22 mouse cellular contexts compared by ENCODE assay signal in the genomic region with DNA sequence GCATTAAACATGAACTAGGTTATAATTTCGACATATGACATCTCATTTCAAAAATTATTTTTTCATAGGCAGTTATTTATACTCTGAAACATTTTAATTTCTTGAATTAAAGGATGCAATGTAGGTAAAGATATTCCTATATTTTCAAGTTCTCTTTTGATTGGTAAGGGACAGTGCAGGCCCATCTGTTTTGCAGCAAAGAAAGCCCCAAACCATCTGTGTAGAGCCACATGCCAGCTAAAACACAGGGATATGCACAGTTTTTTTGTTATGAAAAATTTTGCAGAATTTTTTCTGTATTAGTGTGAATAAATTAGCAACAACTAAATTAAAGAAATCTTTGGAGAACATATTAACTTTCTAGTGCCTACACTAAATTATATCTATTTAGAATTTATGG.
DNase-seq lines count a peak whose midpoint lies in the region; ATAC-seq lines count a peak whose summit lies in the region.
"Had no signal": no experiment of that assay in that cellular context is flagged by ENCODE, and none has a peak within 500 bp of the region (broad histone marks: within the 10 kb centered on the region; RNA-seq: fewer than 3 reads in every experiment).

No protein-coding gene starts in this region.

- H3K9me3 ChIP-seq in forebrain, embryonic 14.5 days (replicated peaks; ENCODE audit: control insufficient read depth, low read length): no peaks in the 10 kb centered on the region
- H3K9me3 ChIP-seq in forebrain, embryonic 10.5 days: no peaks in the 10 kb centered on the region
- no peaks in the 10 kb centered on the region for H3K9me3 ChIP-seq in heart, embryonic 11.5 days (replicated peaks; ENCODE audit: control insufficient read depth, low read length)
- H3K9me3 ChIP-seq: embryonic facial prominence, embryonic 13.5 days; heart, embryonic 15.5 days; hindbrain, embryonic 15.5 days; limb, embryonic 12.5 days; liver, embryonic 12.5 days; midbrain, embryonic 15.5 days had no signal

- H3K4me3 ChIP-seq in forebrain, embryonic 14.5 days (ENCODE audit: low read depth, low read length): no peak overlapping the region
- no peak overlapping the region for H3K4me3 ChIP-seq in forebrain, embryonic 10.5 days
- H3K4me3 ChIP-seq in heart, embryonic 11.5 days (ENCODE audit: low read depth, low read length): no peak overlapping the region
- H3K4me3 ChIP-seq: embryonic facial prominence, embryonic 13.5 days; heart, embryonic 15.5 days; hindbrain, embryonic 15.5 days; limb, embryonic 12.5 days; liver, embryonic 12.5 days; midbrain, embryonic 15.5 days; myocyte had no signal

- DNase-seq in forebrain, embryonic 14.5 days (ENCODE audit: low spot score): peak; percentile 77
- no peak for DNase-seq in forebrain, embryonic 10.5 days (ENCODE audit: extremely low spot score, low spot score)
- DNase-seq in right cerebral cortex, adult 18-20 months: peak; percentile 49
- DNase-seq in right cerebral cortex, postnatal 4 days: no peak
- DNase-seq in layer of hippocampus, adult 9-10 months (ENCODE audit: low spot score): peak; percentile 72
- DNase-seq in right cerebral cortex, postnatal 25 days: peak; percentile 29
- DNase-seq in adrenal gland, adult 2 months: no peak
- DNase-seq: adrenal gland, postnatal 36 days; cerebellum, adult 8-10 months; heart, postnatal 4 days; lung, adult 2 months; thymus, postnatal 25 days had no signal

- H3K9ac ChIP-seq in forebrain, embryonic 14.5 days (ENCODE audit: low read length): no peak overlapping the region
- no peak overlapping the region for H3K9ac ChIP-seq in heart, embryonic 11.5 days (ENCODE audit: low read depth, low read length)
- H3K9ac ChIP-seq: embryonic facial prominence, embryonic 13.5 days; heart, embryonic 15.5 days; hindbrain, embryonic 15.5 days; limb, embryonic 12.5 days; liver, embryonic 12.5 days; midbrain, embryonic 15.5 days had no signal

- no peak overlapping the region for H3K27ac ChIP-seq in forebrain, embryonic 14.5 days (ENCODE audit: low read depth, low read length)
- no peak overlapping the region for H3K27ac ChIP-seq in forebrain, embryonic 10.5 days
- no peak overlapping the region for H3K27ac ChIP-seq in heart, embryonic 11.5 days (ENCODE audit: low read depth, low read length)
- H3K27ac ChIP-seq: embryonic facial prominence, embryonic 13.5 days; heart, embryonic 15.5 days; hindbrain, embryonic 15.5 days; limb, embryonic 12.5 days; liver, embryonic 12.5 days; midbrain, embryonic 15.5 days had no signal

- peak; percentile 81 for ATAC-seq in forebrain, embryonic 14.5 days
- ATAC-seq in heart, embryonic 11.5 days (replicated peaks; ENCODE audit: insufficient number of reproducible peaks, low FRiP score, low TSS enrichment): no peak
- ATAC-seq: intestine, embryonic 16.5 days; liver, embryonic 12.5 days; midbrain, embryonic 15.5 days had no signal

- H3K4me1 ChIP-seq in forebrain, embryonic 14.5 days (ENCODE audit: control insufficient read depth, insufficient read depth, low read length): peaks cover 6% of the 10 kb centered on the region; the same call in 1 of the 2 replicates
- peaks cover 7% of the 10 kb centered on the region; the same call in 1 of the 2 replicates for H3K4me1 ChIP-seq in forebrain, embryonic 10.5 days
- no peaks in the 10 kb centered on the region for H3K4me1 ChIP-seq in heart, embryonic 11.5 days (ENCODE audit: control insufficient read depth, insufficient read depth, low read length)
- H3K4me1 ChIP-seq: embryonic facial prominence, embryonic 13.5 days; heart, embryonic 15.5 days; hindbrain, embryonic 15.5 days; limb, embryonic 12.5 days; liver, embryonic 12.5 days; midbrain, embryonic 15.5 days had no signal

- H3K4me2 ChIP-seq in forebrain, embryonic 14.5 days (ENCODE audit: low read length): no peak overlapping the region
- H3K4me2 ChIP-seq in heart, embryonic 11.5 days: no peak overlapping the region
- H3K4me2 ChIP-seq: embryonic facial prominence, embryonic 13.5 days; heart, embryonic 15.5 days; hindbrain, embryonic 15.5 days; limb, embryonic 12.5 days; liver, embryonic 12.5 days; midbrain, embryonic 15.5 days had no signal

- no peaks in the 10 kb centered on the region for H3K27me3 ChIP-seq in forebrain, embryonic 14.5 days (replicated peaks; ENCODE audit: control insufficient read depth, insufficient read depth, low read length)
- H3K27me3 ChIP-seq in forebrain, embryonic 10.5 days (ENCODE audit: poor library complexity, severe bottlenecking): no peaks in the 10 kb centered on the region
- H3K27me3 ChIP-seq in heart, embryonic 11.5 days (ENCODE audit: control insufficient read depth, insufficient read depth, low read length): no peaks in the 10 kb centered on the region
- H3K27me3 ChIP-seq: CH12.LX; embryonic facial prominence, embryonic 13.5 days; heart, embryonic 15.5 days; hindbrain, embryonic 15.5 days; limb, embryonic 12.5 days; liver, embryonic 12.5 days; midbrain, embryonic 15.5 days had no signal

- WGBS in forebrain, embryonic 14.5 days: 75% methylated on average over 1 of the region's 1 CpGs
- 84% methylated on average over 1 of the region's 1 CpGs for WGBS in forebrain, embryonic 10.5 days
- 62% methylated on average over 1 of the region's 1 CpGs for WGBS in heart, embryonic 11.5 days (ENCODE audit: insufficient replicate concordance)

- H3K36me3 ChIP-seq in forebrain, embryonic 14.5 days (ENCODE audit: control insufficient read depth, insufficient read depth, low read length): no peaks in the 10 kb centered on the region
- H3K36me3 ChIP-seq in forebrain, embryonic 10.5 days (replicated peaks): no peaks in the 10 kb centered on the region
- no peaks in the 10 kb centered on the region for H3K36me3 ChIP-seq in heart, embryonic 11.5 days (ENCODE audit: control insufficient read depth, insufficient read depth, low read length)
- H3K36me3 ChIP-seq: embryonic facial prominence, embryonic 13.5 days; heart, embryonic 15.5 days; hindbrain, embryonic 15.5 days; limb, embryonic 12.5 days; liver, embryonic 12.5 days; midbrain, embryonic 15.5 days had no signal

Comparison
In these comparisons a context has a peak if more than half of its experiments do, and no peak if none do; other contexts are left out.
1. DNase-seq: peak in forebrain, embryonic 14.5 days (single experiment), right cerebral cortex, adult 18-20 months (single experiment), layer of hippocampus, adult 9-10 months (single experiment) and right cerebral cortex, postnatal 25 days (single experiment); none in forebrain, embryonic 10.5 days (single experiment), right cerebral cortex, postnatal 4 days (single experiment) and adrenal gland, adult 2 months (single experiment).